Mouse (Mus musculus) cerebellum, adult 8-10 months (tissue): Measurements from ENCODE around the gene Morf4l2.
"Not testable (repeated sequence)": the region's sequence is repeated elsewhere in the genome, so short reads cannot be mapped to it uniquely, and the experiment has no call there.

Experiments used
- DNase-seq: peaks from one replicate; pipeline ENCODE4 v3.0.0; 2022

The Morf4l2 gene

GRCm38 (mm10) chrX:136692294-136692675 is 51.2 kb downstream of the Morf4l2 start:
- no peak for DNase-seq

GRCm38 (mm10) chrX:136691606-136692293 is 51.7 kb downstream of the Morf4l2 start:
- DNase-seq: not testable (repeated sequence)
